Mouse (Mus musculus): Measurements from ENCODE around the gene Mgat5.

The Mgat5 gene

DNA sequence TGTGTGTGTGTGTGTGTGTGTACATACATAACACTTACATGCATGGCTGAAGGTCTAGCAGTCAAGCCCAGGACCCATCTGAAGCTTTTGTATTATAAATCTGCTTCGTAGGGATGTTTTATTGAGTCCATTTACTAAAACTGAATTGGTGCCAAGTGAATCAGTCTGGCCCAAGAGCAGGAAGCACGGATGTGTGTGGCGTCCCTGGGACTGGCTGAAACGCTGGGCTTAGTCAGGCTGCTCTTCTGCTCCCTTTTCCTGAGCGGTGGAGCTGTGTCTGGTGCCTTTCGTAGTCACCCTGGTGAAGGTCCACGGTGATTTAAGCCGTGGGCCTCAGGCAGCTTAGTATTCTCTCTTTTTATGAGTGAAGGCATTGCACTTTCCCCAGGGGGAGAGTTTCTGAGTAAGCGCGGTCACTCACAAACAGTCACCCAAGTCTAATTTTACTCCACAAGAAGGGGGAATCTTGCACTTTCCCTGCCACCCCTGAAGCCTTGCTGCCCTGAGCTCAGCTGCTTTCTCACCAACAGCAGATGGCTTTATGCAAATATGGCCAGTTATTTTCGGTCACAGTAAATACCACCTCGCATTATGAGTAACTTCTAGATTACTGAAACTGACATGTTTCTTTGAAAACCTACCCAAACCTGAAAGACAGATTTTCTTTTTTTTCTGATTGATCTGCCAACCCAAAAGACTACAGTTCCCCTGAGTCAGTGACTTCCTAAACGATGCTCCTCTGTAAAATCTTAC, 176.1 kb downstream of the Mgat5 start:
- no peak for DNase-seq (ENCODE audit: low spot score in 2 of 2)

DNA sequence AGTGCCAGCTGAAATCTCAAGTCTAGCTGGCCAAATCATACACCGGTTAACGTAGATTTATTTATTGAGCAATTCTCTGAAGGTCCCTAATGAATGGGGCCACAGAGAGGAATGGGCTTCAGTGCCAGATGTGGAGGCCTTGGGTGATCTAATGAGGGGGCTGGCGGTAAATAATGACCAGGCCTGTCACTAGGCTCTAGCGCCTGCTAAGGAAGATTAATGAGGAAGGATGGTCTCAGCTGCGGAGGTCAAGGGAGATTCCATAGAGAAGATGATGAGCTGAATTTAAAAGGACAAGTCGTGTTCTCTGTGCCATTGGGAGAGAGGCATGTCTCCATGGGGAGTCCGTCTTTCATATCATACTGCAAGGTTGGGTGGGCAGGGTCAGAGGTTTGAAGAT, 178.3 kb downstream of the Mgat5 start:
- DNase-seq (ENCODE audit: low spot score in 2 of 2), result no peak

GRCm38 (mm10) chr1:127387226-127387625, 182.4 kb downstream of the Mgat5 start:
- DNase-seq (ENCODE audit: low spot score in 2 of 2), result no peak

- no peak for DNase-seq (ENCODE audit: low spot score in 2 of 2)
These were observed 182.8 kb downstream of the Mgat5 start for GRCm38 (mm10) chr1:127387661-127388060.

GRCm38 (mm10) chr1:127394716-127395115, 189.9 kb downstream of the Mgat5 start:
- no peak for DNase-seq (ENCODE audit: low spot score in 2 of 2)

DNA sequence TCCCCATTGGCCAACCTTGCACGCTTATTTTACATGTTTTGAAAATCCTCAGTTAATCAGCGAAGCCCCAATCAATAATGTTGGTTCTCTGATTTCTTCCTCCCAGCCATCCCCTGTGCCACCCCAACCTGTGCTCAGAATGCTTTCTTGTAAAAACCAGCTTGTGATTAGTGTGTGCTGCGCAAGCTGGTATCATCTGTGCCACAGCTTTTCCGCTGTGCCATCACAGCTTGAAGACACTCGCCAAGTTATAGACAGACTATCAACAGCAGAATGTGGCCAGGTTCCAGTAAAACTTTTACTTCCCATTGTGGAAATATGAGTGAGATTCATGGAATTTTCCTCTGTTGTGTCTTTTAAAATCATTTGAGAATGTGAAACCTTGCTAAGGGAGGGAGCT, 190.9 kb downstream of the Mgat5 start:
- no peak for DNase-seq (ENCODE audit: low spot score in 2 of 2)

DNA sequence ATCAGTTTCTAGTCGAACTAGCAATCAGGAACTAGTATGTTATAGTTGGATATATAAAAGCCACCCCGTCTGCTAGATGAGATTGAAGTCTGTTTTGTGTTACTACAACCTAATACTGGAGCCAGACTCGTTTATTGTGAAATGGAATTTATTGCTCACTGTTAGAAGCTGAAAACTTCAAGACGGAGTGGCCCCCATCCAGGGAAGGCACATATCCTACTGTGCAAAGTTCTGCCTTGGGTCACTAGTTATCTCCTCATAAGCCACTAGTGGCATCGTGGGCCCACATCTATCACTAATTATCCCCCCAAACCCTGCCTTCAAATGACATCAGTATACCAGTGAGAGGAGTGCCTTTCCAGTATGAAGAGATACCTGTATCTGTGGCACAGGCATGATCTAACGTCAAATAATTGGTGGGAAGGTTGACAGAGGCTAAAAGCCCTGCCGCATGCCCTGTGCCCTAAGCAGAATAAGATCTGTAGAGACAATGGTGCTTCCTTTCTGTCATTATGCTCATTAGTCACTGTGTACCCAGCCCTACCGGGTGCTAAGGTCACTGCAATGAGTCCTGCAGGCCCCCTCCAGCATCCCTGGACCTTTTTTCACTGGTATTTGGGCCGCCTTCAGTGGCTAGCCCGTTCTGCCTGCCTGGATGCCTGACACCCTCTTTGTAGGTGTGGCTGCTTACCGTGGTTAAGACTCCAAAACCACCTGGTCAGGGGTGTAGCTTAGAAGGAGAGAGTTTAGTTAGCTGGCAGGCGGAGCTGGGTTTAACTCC, 191.9 kb downstream of the Mgat5 start:
- no peak for DNase-seq (ENCODE audit: low spot score in 2 of 2)

GRCm38 (mm10) chr1:127397396-127397795, 192.6 kb downstream of the Mgat5 start:
- no peak for DNase-seq (ENCODE audit: low spot score in 2 of 2)

DNA sequence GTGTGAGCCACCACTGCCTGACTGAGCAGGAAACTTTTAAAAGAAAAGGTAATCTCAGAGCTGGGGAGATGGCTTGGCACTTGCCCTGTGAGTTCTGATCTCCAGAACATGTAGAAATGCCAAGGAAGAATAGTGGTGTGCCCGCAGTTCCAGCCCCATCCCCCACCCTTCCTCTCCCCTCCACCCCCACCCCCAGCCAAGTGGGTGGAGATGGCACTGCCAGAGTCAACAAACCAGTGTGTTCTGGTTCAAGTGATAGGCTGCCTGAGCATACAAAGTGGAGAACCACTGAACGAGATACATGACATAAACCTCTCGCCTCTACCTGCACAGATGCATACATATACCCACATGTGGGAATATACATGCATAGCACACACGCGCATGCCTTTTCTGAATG, 193.4 kb downstream of the Mgat5 start:
- no peak for DNase-seq (ENCODE audit: low spot score in 2 of 2)

- DNase-seq (ENCODE audit: low spot score in 2 of 2), result no peak
These were observed 195.4 kb downstream of the Mgat5 start for GRCm38 (mm10) chr1:127400198-127400597.

GRCm38 (mm10) chr1:127400666-127401065, 195.9 kb downstream of the Mgat5 start:
- no peak for DNase-seq (ENCODE audit: low spot score in 2 of 2)

GRCm38 (mm10) chr1:127404655-127405054, 199.8 kb downstream of the Mgat5 start:
- no peak for DNase-seq (ENCODE audit: low spot score in 2 of 2)

GRCm38 (mm10) chr1:127408957-127409423, 204.2 kb downstream of the Mgat5 start:
- no peak for DNase-seq (ENCODE audit: low spot score in 2 of 2)

DNA sequence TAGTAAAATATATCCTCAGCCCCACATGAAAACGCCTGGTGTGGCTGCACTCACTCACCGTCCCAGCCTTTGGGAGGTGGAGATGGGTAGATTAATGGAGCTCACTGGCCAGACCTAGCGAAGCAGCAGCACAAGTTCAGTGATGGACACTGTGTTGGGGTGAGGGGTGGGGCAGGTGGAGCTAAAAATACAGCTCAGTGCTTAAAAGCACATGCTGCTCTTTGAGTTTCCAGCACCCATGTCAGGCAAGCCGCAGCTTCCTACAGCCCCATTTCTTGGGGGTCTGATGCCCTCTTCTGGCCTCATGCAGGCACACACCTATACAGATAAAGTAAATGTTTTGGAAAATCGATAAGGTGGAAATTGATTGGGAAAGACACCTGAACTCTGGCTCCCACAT, 204.7 kb downstream of the Mgat5 start:
- DNase-seq (ENCODE audit: low spot score in 2 of 2), result no peak

DNA sequence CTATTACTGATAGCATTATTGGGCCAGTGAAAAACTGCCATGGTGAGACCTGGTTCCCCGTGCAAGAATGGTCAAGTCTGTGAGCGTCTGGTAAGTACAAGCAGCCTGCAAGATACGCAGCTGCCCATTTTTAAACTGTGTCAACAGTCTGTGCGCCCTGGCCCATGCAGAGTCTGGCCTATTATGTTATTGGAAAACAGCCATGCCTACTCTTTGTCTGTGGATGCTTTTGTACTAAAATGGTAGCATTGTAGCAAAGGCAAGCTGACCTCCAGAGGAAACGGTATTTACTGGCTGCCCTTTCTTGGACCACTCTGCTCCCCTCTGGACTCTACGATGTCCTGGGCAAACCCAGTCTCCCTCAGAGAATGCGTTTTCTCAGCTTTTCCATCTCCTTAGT, 209.7 kb downstream of the Mgat5 start:
- no peak for DNase-seq (ENCODE audit: low spot score in 2 of 2)

- no peak for DNase-seq (ENCODE audit: low spot score in 2 of 2)
These were observed 211.1 kb downstream of the Mgat5 start for GRCm38 (mm10) chr1:127415896-127416295.

DNA sequence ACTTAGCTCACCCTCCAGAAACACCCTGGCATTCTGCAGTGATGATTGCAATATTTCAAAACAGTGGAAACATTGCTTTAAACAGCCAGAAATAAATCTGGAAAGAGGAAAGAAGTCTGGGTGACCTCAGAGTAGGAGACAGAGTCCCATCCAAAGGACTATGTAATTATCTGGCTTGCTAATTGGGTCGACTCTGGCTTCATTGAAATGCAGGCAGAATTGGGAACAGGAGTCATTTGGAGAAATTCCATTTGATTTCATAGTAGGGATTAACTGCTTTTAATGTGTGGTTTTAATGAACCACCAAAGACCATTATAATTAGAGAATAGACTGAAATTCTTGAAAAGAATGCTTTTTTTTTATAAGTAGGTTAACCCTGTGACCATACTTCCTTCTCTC, 212.2 kb downstream of the Mgat5 start:
- DNase-seq (ENCODE audit: low spot score in 2 of 2), result no peak

DNA sequence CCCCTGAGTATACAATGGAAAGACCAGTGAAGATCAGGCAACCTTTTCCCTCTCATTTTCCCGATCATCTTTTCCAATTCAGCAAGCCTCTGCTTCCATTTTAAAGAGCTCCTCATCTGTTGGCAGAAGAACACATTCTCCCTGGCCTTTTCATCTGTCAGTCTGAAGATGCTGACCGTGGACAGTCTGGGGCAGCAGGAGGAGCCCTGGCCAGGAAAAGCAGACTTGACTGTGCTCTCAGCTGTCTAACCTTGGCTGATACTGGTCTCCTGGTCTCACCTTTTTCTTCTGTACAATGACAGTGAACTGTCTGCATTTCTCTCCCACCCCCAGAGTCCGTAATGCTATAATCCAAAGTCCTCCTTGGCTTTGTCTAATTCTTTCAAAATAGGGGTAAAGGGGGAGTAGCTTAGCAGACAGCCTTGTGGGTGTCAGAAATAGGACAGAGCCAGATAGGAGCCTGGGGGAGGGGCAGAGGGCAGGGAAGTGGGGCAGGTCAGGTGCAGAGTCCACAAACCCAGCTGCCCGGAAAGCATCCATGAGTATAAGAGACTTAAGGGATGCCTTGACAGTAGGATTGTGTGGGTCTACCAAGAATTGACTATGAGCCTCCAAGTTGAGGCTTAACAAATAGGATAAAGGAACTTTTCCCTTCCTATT, 214.2 kb downstream of the Mgat5 start:
- DNase-seq (ENCODE audit: low spot score in 2 of 2), result no peak

DNA sequence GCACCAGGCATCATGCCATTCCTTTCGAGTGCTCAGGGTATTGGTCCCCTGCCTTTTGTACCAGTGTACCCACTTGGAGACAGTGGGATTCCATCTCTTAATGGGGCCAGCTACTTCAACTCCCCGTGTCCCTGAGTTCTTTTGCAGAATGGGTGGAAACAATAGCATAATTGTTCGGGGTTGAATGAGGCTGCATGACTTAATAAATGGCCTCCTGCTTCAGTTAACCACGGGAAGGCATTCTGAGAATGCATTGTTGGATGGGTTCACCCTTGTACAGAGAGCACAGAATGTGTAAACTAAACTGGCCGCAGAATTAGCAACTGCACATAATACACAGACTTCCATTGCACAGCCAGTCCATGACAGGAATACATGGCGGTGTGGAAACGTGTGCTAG, 214.8 kb downstream of the Mgat5 start:
- no peak for DNase-seq (ENCODE audit: low spot score in 2 of 2)

GRCm38 (mm10) chr1:127420383-127420782, 215.6 kb downstream of the Mgat5 start:
- DNase-seq (ENCODE audit: low spot score in 2 of 2), result no peak

DNA sequence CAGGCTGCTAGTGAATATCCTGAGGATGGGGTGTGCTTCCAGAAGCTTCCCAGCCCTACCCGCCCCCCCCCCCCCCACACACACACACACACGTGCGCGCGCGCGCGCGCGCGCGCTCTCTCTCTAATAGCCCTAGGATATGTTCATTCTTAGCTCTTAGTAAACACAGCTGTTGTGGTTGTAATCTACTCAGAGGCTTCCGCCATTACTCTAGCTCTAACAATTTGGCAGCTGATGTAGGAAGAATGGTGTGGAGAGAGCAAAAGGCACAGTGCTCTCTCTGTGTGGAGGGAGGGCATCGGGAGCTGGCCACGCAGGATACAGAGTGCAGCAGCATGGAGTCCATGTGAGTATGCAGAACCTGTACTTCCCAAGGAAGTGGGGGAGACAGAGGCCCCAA, 216.0 kb downstream of the Mgat5 start:
- no peak for DNase-seq (ENCODE audit: low spot score in 2 of 2)

DNA sequence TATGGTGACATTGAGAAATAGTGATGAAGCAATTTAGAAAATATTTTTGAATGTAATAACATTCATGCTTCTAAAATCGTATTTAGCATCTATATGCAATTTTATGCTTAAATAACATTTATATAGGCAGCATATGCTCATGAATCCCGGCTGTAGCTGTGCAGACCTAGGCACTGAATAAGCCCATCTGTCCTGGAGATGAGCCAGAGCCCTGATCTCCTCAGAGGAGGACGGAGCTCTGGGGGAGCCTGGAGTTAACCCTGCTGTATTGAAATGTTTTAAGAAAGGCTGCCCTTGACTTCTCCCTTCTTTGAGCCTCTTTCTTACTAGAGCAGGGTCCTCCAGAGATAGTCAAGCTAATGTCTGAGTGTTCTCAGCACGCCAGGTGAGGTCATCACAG, 217.8 kb downstream of the Mgat5 start:
- DNase-seq (ENCODE audit: low spot score in 2 of 2), result no peak

Data from spleen, postnatal 14 days (tissue).